Mouse (Mus musculus): ENCODE measurements around the gene Btbd35f21.
"Not testable (repeated sequence)": the region's sequence is repeated elsewhere in the genome, so short reads cannot be mapped to it uniquely, and the experiment has no call there.

The Btbd35f21 gene

DNA sequence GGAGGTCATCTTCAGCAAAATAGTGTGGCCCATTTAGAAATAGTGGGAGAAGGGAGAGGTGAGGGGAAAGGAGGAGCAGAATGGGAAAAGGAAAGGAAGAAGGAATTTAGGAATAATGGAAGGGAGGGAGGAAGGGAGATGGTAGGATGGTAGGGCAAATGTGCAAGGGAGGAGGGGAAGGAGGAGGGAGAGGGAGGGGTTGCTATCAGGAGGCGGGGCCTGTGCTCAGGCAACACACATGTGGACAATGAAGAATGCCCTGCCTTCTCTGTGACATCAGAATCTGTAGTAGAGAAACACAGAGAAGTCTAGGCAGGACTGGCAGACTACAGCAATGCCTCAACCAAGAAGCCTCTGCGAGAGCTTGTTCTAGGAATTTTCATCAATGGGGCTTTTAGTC, at the start of gene Btbd35f21:
Btbd35f21 (plus strand) TSS at position 301 of the 400 bp plus-strand sequence.
- not testable (repeated sequence) for DNase-seq
